Mouse (Mus musculus): ENCODE measurements around the gene Zfp341. TPM values are rescaled to one million over a fixed set of nuclear protein-coding genes. Genes with fewer than 3 reads are reported as not detected.

Zfp341 gene
- total RNA-seq, 2 experiments from 2014 or later, result 3.0 to 3.4 TPM

- no peak for DNase-seq
- intact Hi-C loops (cut with DNase I), result loop anchor here (5.0 kb wide), 2 partner anchors 133 to 233 kb away; partner anchors contain the start of genes Eif2s2, Raly and a
These were observed 46.5 kb downstream of the Zfp341 start for GRCm38 (mm10) chr2:154659531-154660074.

GRCm38 (mm10) chr2:154668680-154669079, 55.6 kb downstream of the Zfp341 start:
- intact Hi-C loops (cut with DNase I), result no loop called here
- DNase-seq, result no peak

- intact Hi-C loops (cut with DNase I), result no loop called here
- DNase-seq, result no peak
These were observed 57.0 kb downstream of the Zfp341 start for GRCm38 (mm10) chr2:154670106-154670505.

GRCm38 (mm10) chr2:154670741-154671140, 57.6 kb downstream of the Zfp341 start:
- DNase-seq, result no peak
- intact Hi-C loops (cut with DNase I), result no loop called here

GRCm38 (mm10) chr2:154674008-154674407, 60.9 kb downstream of the Zfp341 start:
- DNase-seq, result no peak
- intact Hi-C loops (cut with DNase I), result no loop called here

GRCm38 (mm10) chr2:154676653-154677609, 63.8 kb downstream of the Zfp341 start:
- DNase-seq, result peak in 1 of 2 experiments; percentile 53
- intact Hi-C loops (cut with DNase I), result no loop called here

GRCm38 (mm10) chr2:154677651-154678139, 64.6 kb downstream of the Zfp341 start:
- DNase-seq, result peak; percentile 35 to 61
- intact Hi-C loops (cut with DNase I), result no loop called here

GRCm38 (mm10) chr2:154678995-154679394, 65.9 kb downstream of the Zfp341 start:
- intact Hi-C loops (cut with DNase I), result no loop called here
- DNase-seq, result no peak

- intact Hi-C loops (cut with DNase I), result no loop called here
- DNase-seq, result no peak
These were observed 67.2 kb downstream of the Zfp341 start for GRCm38 (mm10) chr2:154680337-154680736.

- intact Hi-C loops (cut with DNase I), result no loop called here
- no peak for DNase-seq
These were observed 67.8 kb downstream of the Zfp341 start for GRCm38 (mm10) chr2:154680941-154681340.

- intact Hi-C loops (cut with DNase I), result no loop called here
- no peak for DNase-seq
These were observed 69.6 kb downstream of the Zfp341 start for GRCm38 (mm10) chr2:154682712-154683111.

- intact Hi-C loops (cut with DNase I), result no loop called here
- no peak for DNase-seq
These were observed 71.9 kb downstream of the Zfp341 start for GRCm38 (mm10) chr2:154684901-154685470.

- no peak for DNase-seq
These were observed 72.7 kb downstream of the Zfp341 start for GRCm38 (mm10) chr2:154685772-154686171.

GRCm38 (mm10) chr2:154686819-154687218, 73.7 kb downstream of the Zfp341 start:
- intact Hi-C loops (cut with DNase I), result no loop called here

More at GRCm38 (mm10) chr2:154685772-154686171, 72.7 kb downstream of the Zfp341 start:
- intact Hi-C loops (cut with DNase I), result no loop called here

GRCm38 (mm10) chr2:154689391-154689790, 76.3 kb downstream of the Zfp341 start:
- no peak for DNase-seq

More at GRCm38 (mm10) chr2:154686819-154687218, 73.7 kb downstream of the Zfp341 start:
- DNase-seq, result no peak

GRCm38 (mm10) chr2:154690959-154691358, 77.9 kb downstream of the Zfp341 start:
- no peak for DNase-seq
- intact Hi-C loops (cut with DNase I), result no loop called here

More at GRCm38 (mm10) chr2:154689391-154689790, 76.3 kb downstream of the Zfp341 start:
- intact Hi-C loops (cut with DNase I), result no loop called here

GRCm38 (mm10) chr2:154693186-154693940, 80.3 kb downstream of the Zfp341 start:
- intact Hi-C loops (cut with DNase I), result no loop called here
- DNase-seq, result no peak

GRCm38 (mm10) chr2:154693941-154694256, 80.8 kb downstream of the Zfp341 start:
- peak; percentile 42 to 46 for DNase-seq
- intact Hi-C loops (cut with DNase I), result no loop called here

- intact Hi-C loops (cut with DNase I), result no loop called here
- DNase-seq, result no peak
These were observed 82.6 kb downstream of the Zfp341 start for GRCm38 (mm10) chr2:154695690-154696089.

Data from heart, postnatal 36 days (tissue).